Mouse (Mus musculus): ENCODE data around the gene Mavs.

- TF ChIP-seq CTCF (conservative IDR thresholded peaks at IDR 0.05; ENCODE audit: low read length) (no peak), NANOG (IDR thresholded peaks at IDR 0.05; ENCODE audit: borderline replicate concordance, low read length) (no peak)
These were observed 47.7 kb downstream of the Mavs start for GRCm38 (mm10) chr2:131281596-131281995.
